Mouse (Mus musculus) forebrain, embryonic 12.5 days (tissue): Measurements from ENCODE around the gene Gna14. TPM values are rescaled to one million over a fixed set of nuclear protein-coding genes. Genes with fewer than 3 reads are reported as not detected.

ENCODE experiments used
- ATAC-seq: fragments of 200-750 bp; cut with Nextera tagmentation; 2 replicates; pipeline ENCODE4 v1.8.0; 2017; ENCODE audit warnings: moderate TSS enrichment; ENCODE audit not compliant: low FRiP score
- H3K27ac ChIP-seq: fragments of 300-500 bp; sonication (generic); 2 replicates; pipeline ENCODE4 v1.5.1; 2016; ENCODE audit warnings: mild to moderate bottlenecking
- H3K27me3 ChIP-seq: fragments of 300-500 bp; sonication (generic); 2 replicates; pipeline ENCODE4 v1.6.1; 2016; ENCODE audit warnings: mild to moderate bottlenecking
- H3K36me3 ChIP-seq: fragments of 300-500 bp; sonication (generic); replicated peaks from 2 replicates; pipeline ENCODE4 v1.6.1; 2016; ENCODE audit warnings: mild to moderate bottlenecking
- H3K4me1 ChIP-seq: fragments of 300-500 bp; sonication (generic); 2 replicates; pipeline ENCODE4 v1.6.1; 2016
- H3K4me2 ChIP-seq: fragments of 300-500 bp; sonication (generic); 2 replicates; pipeline ENCODE4 v1.6.1; 2016; ENCODE audit warnings: mild to moderate bottlenecking, moderate library complexity
- H3K4me3 ChIP-seq: fragments of 300-500 bp; sonication (generic); replicated peaks from 2 replicates; pipeline ENCODE4 v1.5.1; 2016; ENCODE audit warnings: mild to moderate bottlenecking
- H3K9ac ChIP-seq: fragments of 300-500 bp; sonication (generic); 2 replicates; pipeline ENCODE4 v1.6.1; 2016; ENCODE audit warnings: mild to moderate bottlenecking
- H3K9me3 ChIP-seq: fragments of 300-500 bp; sonication (generic); 2 replicates; pipeline ENCODE4 v1.6.1; 2016
- WGBS: fragments of 180-500 bp; shearing (Covaris S2); methylation state at CpG from one replicate; pipeline ENCODE4 v1.1.7; 2016; 5-methylcytosine and 5-hydroxymethylcytosine counted together
- polyA plus RNA-seq: library from polyadenylated mRNA; unstranded; fragments of >200 nt; fragmentation: Nextera tagmentation; extraction: Ambion mirVana; gene quantifications from 2 replicates; pipeline ENCODE4 v1.2.1, GENCODE M21; 2016

Gna14 gene
- polyA plus RNA-seq, 1 experiment from 2014 or later: 1.3 TPM

DNA sequence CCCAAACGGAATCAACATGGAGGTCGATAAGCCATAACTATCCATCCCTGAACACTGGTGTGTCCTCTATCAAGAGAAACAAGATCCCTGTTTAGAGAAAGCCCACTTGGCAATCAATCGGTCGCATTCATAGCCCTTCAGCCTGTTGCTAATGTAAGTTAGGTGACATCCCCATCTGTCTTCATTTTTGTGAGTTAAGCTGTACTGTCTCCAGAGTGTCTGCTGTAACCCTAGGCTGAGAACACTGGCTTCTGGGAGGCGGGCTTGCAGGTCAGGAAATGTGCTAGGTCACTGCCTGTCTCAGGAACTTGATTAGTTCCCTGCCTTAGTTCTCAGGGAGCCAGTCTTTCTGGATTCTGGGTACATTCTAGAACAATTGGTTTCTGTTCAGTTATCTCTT lies 91.5 kb downstream of the Gna14 start:
- Histone ChIP-seq H3K27ac (no peak overlapping the region), H3K36me3 (no peaks in the 10 kb centered on the region), H3K9ac (no peak overlapping the region), H3K4me3 (no peak overlapping the region), H3K4me1 (no peaks in the 10 kb centered on the region), H3K9me3 (no peaks in the 10 kb centered on the region), H3K27me3 (no peaks in the 10 kb centered on the region), H3K4me2 (no peak overlapping the region)
- ATAC-seq: no peak
- WGBS: 87% methylated on average over 5 of the region's 5 CpGs

DNA sequence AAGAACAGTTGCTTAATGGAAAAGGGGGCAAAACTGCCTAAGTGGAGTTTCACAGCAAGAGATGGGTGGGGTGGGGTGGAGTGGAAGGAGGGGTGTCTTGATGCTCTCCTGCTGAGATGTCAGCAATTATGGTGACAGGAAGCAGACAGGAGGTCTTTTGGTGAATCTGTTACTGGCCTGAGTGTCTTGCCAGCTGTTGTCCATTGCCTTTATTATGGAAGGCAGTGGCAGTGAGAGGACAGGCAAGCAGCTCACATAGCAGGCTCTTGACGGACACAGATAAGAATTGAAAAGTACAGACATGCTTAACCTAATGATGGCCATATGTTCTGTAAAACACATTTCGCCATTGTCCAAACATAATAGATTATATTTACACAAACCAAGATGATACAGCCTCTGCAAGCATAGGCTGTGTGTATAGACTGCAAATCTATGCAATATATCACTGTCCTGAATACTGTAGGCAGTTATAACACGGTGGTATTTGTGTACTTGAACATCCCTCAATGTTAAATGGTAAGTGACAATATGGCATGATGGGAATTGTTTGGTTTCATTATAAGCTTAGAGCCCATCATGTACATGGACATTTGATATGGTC lies 92.8 kb downstream of the Gna14 start:
- H3K36me3 ChIP-seq: no peaks in the 10 kb centered on the region
- no peaks in the 10 kb centered on the region for H3K27me3 ChIP-seq
- H3K9me3 ChIP-seq: no peaks in the 10 kb centered on the region
- WGBS: 87% methylated on average over 3 of the region's 3 CpGs
- H3K27ac ChIP-seq: no peak overlapping the region
- no peaks in the 10 kb centered on the region for H3K4me1 ChIP-seq
- no peak for ATAC-seq
- H3K4me3 ChIP-seq: no peak overlapping the region
- no peak overlapping the region for H3K9ac ChIP-seq
- no peak overlapping the region for H3K4me2 ChIP-seq

GRCm38 (mm10) chr19:16529293-16529920 lies 93.8 kb downstream of the Gna14 start:
- Histone ChIP-seq H3K4me2 (no peak overlapping the region), H3K27me3 (no peaks in the 10 kb centered on the region), H3K4me3 (no peak overlapping the region), H3K9me3 (no peaks in the 10 kb centered on the region), H3K27ac (no peak overlapping the region), H3K36me3 (no peaks in the 10 kb centered on the region), H3K9ac (no peak overlapping the region), H3K4me1 (no peaks in the 10 kb centered on the region)
- no peak for ATAC-seq

DNA sequence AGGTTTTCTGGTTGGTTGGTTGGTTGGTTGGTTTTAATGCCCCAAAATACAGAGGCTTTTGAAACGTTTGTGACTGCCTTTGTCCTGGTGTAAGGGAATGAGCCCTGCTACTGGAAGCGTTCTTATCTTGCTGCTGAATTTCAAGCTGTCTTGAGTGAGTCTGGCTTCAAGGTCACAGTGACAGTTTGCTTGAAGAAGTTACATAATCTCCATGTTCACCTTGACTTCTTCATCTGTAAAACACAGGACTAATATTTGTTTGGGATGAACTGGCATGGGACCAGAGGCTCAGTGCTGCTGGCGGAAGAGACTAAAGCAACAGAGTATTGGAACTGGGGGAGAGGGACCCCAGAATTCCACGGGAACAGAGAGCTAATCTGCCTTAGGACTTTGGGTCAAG lies 94.4 kb downstream of the Gna14 start:
- Histone ChIP-seq H3K27ac (no peak overlapping the region), H3K4me3 (no peak overlapping the region), H3K36me3 (no peaks in the 10 kb centered on the region), H3K4me1 (no peaks in the 10 kb centered on the region), H3K27me3 (no peaks in the 10 kb centered on the region), H3K9ac (no peak overlapping the region), H3K9me3 (no peaks in the 10 kb centered on the region), H3K4me2 (no peak overlapping the region)
- WGBS: 79% methylated on average over 4 of the region's 4 CpGs
- ATAC-seq: no peak

DNA sequence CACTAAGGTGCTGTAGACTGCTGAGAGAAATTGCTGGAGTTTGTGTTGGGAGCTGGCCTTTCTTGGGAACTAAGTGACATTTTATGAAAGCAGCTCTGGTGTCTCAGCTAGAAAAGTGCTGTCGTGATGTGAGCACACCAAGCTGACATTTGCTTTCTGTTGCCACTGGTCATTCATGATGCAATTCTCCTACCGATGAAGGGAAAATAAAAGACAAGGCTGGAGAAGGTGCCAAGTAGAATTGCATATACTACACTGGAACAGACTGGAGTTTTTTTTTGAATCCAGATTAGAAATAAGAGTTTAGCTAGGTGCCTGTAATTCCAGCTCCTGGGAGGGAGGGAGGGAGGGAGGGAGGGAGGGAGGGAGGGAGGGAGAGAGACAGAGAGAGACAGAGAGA lies 98.7 kb downstream of the Gna14 start:
- Histone ChIP-seq H3K4me3 (no peak overlapping the region), H3K9ac (no peak overlapping the region)
- WGBS: 93% methylated on average over 2 of the region's 2 CpGs

GRCm38 (mm10) chr19:16538416-16538815 lies 102.9 kb downstream of the Gna14 start:
- Histone ChIP-seq H3K9ac (no peak overlapping the region), H3K27me3 (no peaks in the 10 kb centered on the region), H3K4me1 (no peaks in the 10 kb centered on the region), H3K36me3 (no peaks in the 10 kb centered on the region), H3K9me3 (no peaks in the 10 kb centered on the region), H3K4me2 (no peak overlapping the region), H3K27ac (no peak overlapping the region), H3K4me3 (no peak overlapping the region)
- 93% methylated on average over 2 of the region's 2 CpGs for WGBS
- ATAC-seq: no peak

More for the DNA sequence above, 98.7 kb downstream of the Gna14 start:
- Histone ChIP-seq H3K27me3 (no peaks in the 10 kb centered on the region), H3K4me2 (no peak overlapping the region), H3K27ac (no peak overlapping the region), H3K9me3 (no peaks in the 10 kb centered on the region), H3K36me3 (no peaks in the 10 kb centered on the region), H3K4me1 (no peaks in the 10 kb centered on the region)
- no peak for ATAC-seq

DNA sequence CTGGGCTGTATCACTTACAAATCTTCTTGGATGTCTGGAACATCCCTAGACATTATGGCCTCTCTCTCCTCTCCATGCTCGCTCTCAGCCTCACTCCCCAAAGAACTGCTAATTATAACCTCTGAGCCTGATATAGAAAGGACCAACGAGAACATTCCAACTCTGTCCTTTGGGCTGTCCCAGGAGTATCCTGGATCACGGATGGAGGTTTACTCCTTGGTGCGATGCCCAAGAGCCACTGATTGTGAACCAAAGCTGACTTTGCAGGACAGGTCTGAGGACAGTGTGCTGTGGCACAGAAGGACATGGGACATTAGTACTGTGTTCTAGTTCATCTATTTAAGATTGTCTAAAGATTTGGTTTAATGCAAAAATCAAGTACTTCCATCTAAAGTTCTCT lies 108.1 kb downstream of the Gna14 start:
- no peaks in the 10 kb centered on the region for H3K9me3 ChIP-seq
- no peak overlapping the region for H3K27ac ChIP-seq
- H3K36me3 ChIP-seq: no peaks in the 10 kb centered on the region
- no peak overlapping the region for H3K9ac ChIP-seq
- H3K4me3 ChIP-seq: no peak overlapping the region
- H3K27me3 ChIP-seq: no peaks in the 10 kb centered on the region
- no peaks in the 10 kb centered on the region for H3K4me1 ChIP-seq
- no peak for ATAC-seq
- no peak overlapping the region for H3K4me2 ChIP-seq
- WGBS: 92% methylated on average over 4 of the region's 4 CpGs

DNA sequence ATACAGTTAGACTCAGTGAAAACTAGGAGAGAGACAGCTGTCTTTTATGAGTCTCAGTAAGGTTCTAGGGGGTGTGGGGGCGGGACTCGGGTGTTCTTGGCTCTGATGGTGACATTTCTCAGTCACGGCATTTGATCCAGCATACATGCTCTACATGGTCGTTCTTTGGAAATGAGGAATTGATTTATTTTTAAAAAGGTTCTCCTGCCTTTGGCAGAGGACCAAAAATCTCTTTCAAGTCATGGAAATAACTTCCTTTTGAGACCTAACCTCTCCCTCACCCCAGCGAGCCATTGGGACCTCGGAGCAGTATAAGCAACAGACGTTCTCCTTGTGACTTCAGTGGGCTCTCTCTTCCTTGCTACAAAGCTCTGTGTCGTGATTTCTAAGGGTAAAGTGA lies 121.4 kb downstream of the Gna14 start:
- no peaks in the 10 kb centered on the region for H3K36me3 ChIP-seq
- no peaks in the 10 kb centered on the region for H3K4me1 ChIP-seq
- 84% methylated on average over 8 of the region's 8 CpGs for WGBS
- ATAC-seq: no peak
- H3K9me3 ChIP-seq: peaks cover 2% of the 10 kb centered on the region; the same call in 1 of the 2 replicates
- H3K27me3 ChIP-seq: no peaks in the 10 kb centered on the region
- no peak overlapping the region for H3K9ac ChIP-seq
- H3K27ac ChIP-seq: no peak overlapping the region
- no peak overlapping the region for H3K4me2 ChIP-seq
- no peak overlapping the region for H3K4me3 ChIP-seq

DNA sequence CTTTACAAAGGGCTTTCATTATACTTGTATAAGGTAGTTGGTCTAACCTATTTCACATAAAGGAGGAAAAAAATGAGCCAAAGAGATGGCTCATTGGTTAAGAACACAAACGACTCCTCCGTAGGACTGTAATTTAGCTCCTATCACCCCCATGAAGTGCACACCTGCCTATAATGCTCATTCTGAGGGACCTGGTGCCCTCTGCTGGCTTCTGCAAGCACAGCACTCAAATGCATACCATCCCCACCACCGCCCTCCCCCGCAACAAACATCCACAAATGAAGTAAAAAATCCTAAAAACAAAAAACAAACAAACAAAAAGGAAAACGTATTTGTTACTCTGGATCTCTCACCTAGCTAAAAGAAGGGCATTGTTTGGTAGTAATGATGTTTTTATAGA lies 122.4 kb downstream of the Gna14 start:
- ATAC-seq: no peak
- Histone ChIP-seq H3K4me1 (no peaks in the 10 kb centered on the region), H3K27ac (no peak overlapping the region), H3K4me3 (no peak overlapping the region), H3K27me3 (no peaks in the 10 kb centered on the region), H3K36me3 (no peaks in the 10 kb centered on the region), H3K9me3 (peaks cover 2% of the 10 kb centered on the region; the same call in 1 of the 2 replicates), H3K9ac (no peak overlapping the region), H3K4me2 (no peak overlapping the region)
- WGBS: 69% methylated on average over 5 of the region's 5 CpGs

GRCm38 (mm10) chr19:16558570-16558969 lies 123.0 kb downstream of the Gna14 start:
- H3K9ac ChIP-seq: no peak overlapping the region
- H3K36me3 ChIP-seq: no peaks in the 10 kb centered on the region

GRCm38 (mm10) chr19:16559243-16559896 lies 123.8 kb downstream of the Gna14 start:
- H3K27ac ChIP-seq: no peak overlapping the region
- no peak for ATAC-seq
- H3K9ac ChIP-seq: no peak overlapping the region
- H3K4me1 ChIP-seq: no peaks in the 10 kb centered on the region
- H3K27me3 ChIP-seq: no peaks in the 10 kb centered on the region
- H3K4me2 ChIP-seq: no peak overlapping the region
- WGBS: 84% methylated on average over 9 of the region's 9 CpGs
- H3K4me3 ChIP-seq: no peak overlapping the region
- H3K36me3 ChIP-seq: no peaks in the 10 kb centered on the region
- no peaks in the 10 kb centered on the region; the same call in 1 of the 2 replicates for H3K9me3 ChIP-seq

More at GRCm38 (mm10) chr19:16558570-16558969, 123.0 kb downstream of the Gna14 start:
- ATAC-seq: no peak
- no peaks in the 10 kb centered on the region; the same call in 1 of the 2 replicates for H3K9me3 ChIP-seq
- 82% methylated on average over 2 of the region's 2 CpGs for WGBS
- H3K27me3 ChIP-seq: no peaks in the 10 kb centered on the region
- no peak overlapping the region for H3K4me3 ChIP-seq
- H3K4me1 ChIP-seq: no peaks in the 10 kb centered on the region
- H3K4me2 ChIP-seq: no peak overlapping the region
- H3K27ac ChIP-seq: no peak overlapping the region

- Histone ChIP-seq H3K9ac (no peak overlapping the region), H3K27me3 (no peaks in the 10 kb centered on the region), H3K9me3 (no peaks in the 10 kb centered on the region), H3K36me3 (no peaks in the 10 kb centered on the region), H3K4me3 (no peak overlapping the region), H3K4me1 (no peaks in the 10 kb centered on the region), H3K4me2 (no peak overlapping the region), H3K27ac (no peak overlapping the region)
- 91% methylated on average over 6 of the region's 6 CpGs for WGBS
- ATAC-seq: no peak
Measured at GRCm38 (mm10) chr19:16562676-16563075, 127.1 kb downstream of the Gna14 start.

GRCm38 (mm10) chr19:16576790-16577189 lies 141.2 kb downstream of the Gna14 start:
- no peaks in the 10 kb centered on the region for H3K9me3 ChIP-seq
- no peak overlapping the region for H3K27ac ChIP-seq
- no peak overlapping the region for H3K4me2 ChIP-seq
- ATAC-seq: no peak
- no peaks in the 10 kb centered on the region for H3K27me3 ChIP-seq
- H3K4me1 ChIP-seq: no peaks in the 10 kb centered on the region
- H3K36me3 ChIP-seq: no peaks in the 10 kb centered on the region
- H3K9ac ChIP-seq: no peak overlapping the region
- no peak overlapping the region for H3K4me3 ChIP-seq
- WGBS: 93% methylated on average over 6 of the region's 6 CpGs
